In the genomic region with DNA sequence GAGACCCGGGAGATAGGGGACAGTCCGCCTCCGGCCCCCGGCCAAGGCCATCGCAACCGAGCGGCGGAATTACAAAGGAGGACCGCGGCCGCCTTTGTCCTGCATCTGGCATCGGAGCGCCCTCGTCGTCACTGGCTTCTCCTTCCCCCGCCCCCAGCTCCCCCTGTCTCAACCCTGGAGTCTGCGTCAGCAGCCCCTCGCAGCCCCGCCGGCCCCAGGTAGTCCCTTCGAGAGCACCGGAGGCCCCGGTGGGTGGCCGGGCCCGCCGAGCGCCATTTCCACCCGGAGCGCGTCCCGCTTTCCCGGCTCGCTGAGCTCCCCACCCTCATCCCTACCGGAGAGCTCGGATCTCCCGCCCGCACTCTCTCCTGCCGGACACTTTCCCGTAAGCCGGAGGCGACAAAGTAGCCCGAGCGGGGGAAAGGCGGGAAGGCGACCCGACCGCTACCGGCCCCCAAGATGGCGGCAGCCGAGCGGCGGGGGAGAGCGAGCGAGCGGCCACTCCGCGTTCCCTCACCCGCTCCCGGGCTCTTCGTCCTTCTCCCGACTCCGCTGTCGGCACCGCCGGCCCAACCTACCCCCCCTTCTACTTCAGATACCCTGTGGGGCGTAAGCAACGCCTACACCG, we compare ENCODE assay signal across 7 mouse cellular contexts. TPM values are rescaled to one million over a fixed set of nuclear protein-coding genes. Genes with fewer than 3 reads are reported as not detected.
DNase-seq lines count a peak whose midpoint lies in the region; ATAC-seq and TF ChIP-seq lines count a peak whose summit lies in the region.

No protein-coding gene starts in this region.

- peak overlapping the region; percentile 97 for H3K4me3 ChIP-seq in limb, embryonic 10.5 days
- H3K4me3 ChIP-seq in midbrain, embryonic 12.5 days = peak overlapping the region; percentile 81
- peak overlapping the region; percentile 64 for H3K4me3 ChIP-seq in spleen, adult 2 months (ENCODE audit: extremely low read depth, insufficient read depth, insufficient read length)

- H3K36me3 ChIP-seq in limb, embryonic 10.5 days = peaks cover 9% of the 10 kb centered on the region; the same call in 1 of the 2 replicates
- no peaks in the 10 kb centered on the region for H3K36me3 ChIP-seq in midbrain, embryonic 12.5 days
- no peaks in the 10 kb centered on the region for H3K36me3 ChIP-seq in spleen, adult 2 months (ENCODE audit: control insufficient read depth, insufficient read depth, low read length)

- intact Hi-C loops in gastrocnemius, postnatal 14 days (cut with DNase I; ENCODE audit: low total_unique reads) = no loop called here

- H3K9me3 ChIP-seq in limb, embryonic 10.5 days (replicated peaks) = no peaks in the 10 kb centered on the region
- no peaks in the 10 kb centered on the region for H3K9me3 ChIP-seq in midbrain, embryonic 12.5 days

- WGBS in limb, embryonic 10.5 days = under 1% methylated on average over 68 of the region's 68 CpGs
- WGBS in midbrain, embryonic 12.5 days = under 1% methylated on average over 68 of the region's 68 CpGs
- under 1% methylated on average over 67 of the region's 68 CpGs for WGBS in spleen, adult 2 months

- no peaks in the 10 kb centered on the region for H3K27me3 ChIP-seq in limb, embryonic 10.5 days (ENCODE audit: low read depth, poor library complexity, severe bottlenecking)
- H3K27me3 ChIP-seq in midbrain, embryonic 12.5 days = no peaks in the 10 kb centered on the region
- no peaks in the 10 kb centered on the region for H3K27me3 ChIP-seq in spleen, adult 2 months (ENCODE audit: control insufficient read depth, insufficient read depth, low read length)

- TF ChIP-seq CTCF in spleen, adult 2 months (IDR thresholded peaks at IDR 0.05; ENCODE audit: extremely low read depth, insufficient read depth, insufficient read length, insufficient replicate concordance) = no peak

- peak overlapping the region; percentile 100 for H3K27ac ChIP-seq in limb, embryonic 10.5 days
- H3K27ac ChIP-seq in midbrain, embryonic 12.5 days (replicated peaks) = peak overlapping the region; percentile 100
- peak overlapping the region; percentile 92 for H3K27ac ChIP-seq in spleen, adult 2 months (ENCODE audit: insufficient read depth, low read length)

- TF ChIP-seq POLR2A in spleen, adult 2 months (IDR thresholded peaks at IDR 0.05; ENCODE audit: low read depth, low read length) = no peak

- peaks cover 51% of the 10 kb centered on the region for H3K4me1 ChIP-seq in limb, embryonic 10.5 days
- H3K4me1 ChIP-seq in midbrain, embryonic 12.5 days = peaks cover 56% of the 10 kb centered on the region
- peaks cover 11% of the 10 kb centered on the region for H3K4me1 ChIP-seq in spleen, adult 2 months (ENCODE audit: control insufficient read depth, insufficient read depth, insufficient read length)

- H3K9ac ChIP-seq in midbrain, embryonic 12.5 days (replicated peaks) = peak overlapping the region; percentile 98

- H3K4me2 ChIP-seq in midbrain, embryonic 12.5 days (replicated peaks) = peak overlapping the region; percentile 73

- peak; percentile 81 to 94 for DNase-seq in adrenal gland, adult (ENCODE audit: inconsistent age in 2 of 2, low spot score in 1 of 2)
- peak; percentile 73 for DNase-seq in gastrocnemius, postnatal 14 days
- DNase-seq in limb, embryonic 10.5 days (ENCODE audit: low spot score) = peak; percentile 80
- peak; percentile 22 to 53 for DNase-seq in spleen, adult 2 months (ENCODE audit: low read depth in 1 of 2, low spot score in 2 of 2)

- 0 out of 2 replicates have a peak, but pooled peaks have one; percentile 7 for ATAC-seq in common myeloid progenitor, adult 5-6 weeks (replicated peaks; ENCODE audit: low read depth, poor library complexity, severe bottlenecking)
- peak; percentile 21 for ATAC-seq in inflammation-experienced regulatory T-cells, adult 6 months
- ATAC-seq in midbrain, embryonic 12.5 days (ENCODE audit: low FRiP score, low read depth) = peak; percentile 21

RNA-seq across cellular contexts. Expression of gene Hnrnph3, which starts 0.8 kb away (rescaled TPM):
- 49.4 and 69.0 TPM in 2 replicates for total RNA-seq in common myeloid progenitor, adult 5-6 weeks (2017)
- 10 to 100 TPM; 12.6 to 14.4 TPM for total RNA-seq in gastrocnemius, postnatal 14 days (2021)
- 100 to 1,000 TPM in 1 of 3 experiments, 10 to 100 TPM in 2; 61.1 to 117 (median 97.4) TPM for polyA plus RNA-seq in inflammation-experienced regulatory T-cells, adult 6 months (2017; shearing (Covaris generic))
- 162 and 170 TPM in 2 replicates for polyA plus RNA-seq in limb, embryonic 10.5 days (2016; fragmentation: Nextera tagmentation; extraction: Ambion mirVana)
- 265 and 271 TPM in 2 replicates for polyA plus RNA-seq in midbrain, embryonic 12.5 days (2016; fragmentation: Nextera tagmentation; extraction: Ambion mirVana)
- polyA plus RNA-seq in spleen, adult 2 months (2012; rRNA removed) = 9.0 and 11.2 TPM in 2 replicates

RNA-seq across cellular contexts. Expression of gene Pbld2, which starts 0.9 kb away (rescaled TPM):
- total RNA-seq in common myeloid progenitor, adult 5-6 weeks (2017) = 0.09 TPM in 1 of 2 replicates, not detected in the other
- 1 to 10 TPM; 1.8 to 2.0 TPM for total RNA-seq in gastrocnemius, postnatal 14 days (2021)
- polyA plus RNA-seq in inflammation-experienced regulatory T-cells, adult 6 months (2017; shearing (Covaris generic)) = under 1 TPM in 2 of 3 experiments, not detected in 1; 0.51 to 0.98 TPM
- polyA plus RNA-seq in limb, embryonic 10.5 days (2016; fragmentation: Nextera tagmentation; extraction: Ambion mirVana) = 0.94 and 1.1 TPM in 2 replicates
- polyA plus RNA-seq in midbrain, embryonic 12.5 days (2016; fragmentation: Nextera tagmentation; extraction: Ambion mirVana) = 1.0 and 1.2 TPM in 2 replicates
- 0.55 and 0.74 TPM in 2 replicates for polyA plus RNA-seq in spleen, adult 2 months (2012; rRNA removed)

RNA-seq across cellular contexts. Expression of gene Pbld1, which starts 36.7 kb away (rescaled TPM):
- total RNA-seq in common myeloid progenitor, adult 5-6 weeks (2017) = not detected in 2 replicates
- total RNA-seq in gastrocnemius, postnatal 14 days (2021) = under 1 TPM; 0.45 to 0.47 TPM
- polyA plus RNA-seq in inflammation-experienced regulatory T-cells, adult 6 months (2017; shearing (Covaris generic)) = under 1 TPM in 2 of 3 experiments, not detected in 1; 0.15 to 0.21 TPM
- polyA plus RNA-seq in limb, embryonic 10.5 days (2016; fragmentation: Nextera tagmentation; extraction: Ambion mirVana) = 1.9 and 2.4 TPM in 2 replicates
- 1.2 TPM in 2 replicates for polyA plus RNA-seq in midbrain, embryonic 12.5 days (2016; fragmentation: Nextera tagmentation; extraction: Ambion mirVana)
- 0.58 and 1.3 TPM in 2 replicates for polyA plus RNA-seq in spleen, adult 2 months (2012; rRNA removed)

RNA-seq across cellular contexts. Expression of gene Rufy2, which starts 43.2 kb away (rescaled TPM):
- total RNA-seq in common myeloid progenitor, adult 5-6 weeks (2017) = 9.1 and 21.6 TPM in 2 replicates
- total RNA-seq in gastrocnemius, postnatal 14 days (2021) = 1 to 10 TPM; 7.4 to 8.4 TPM
- 10 to 100 TPM; 25.8 to 61.7 (median 43.9) TPM for polyA plus RNA-seq in inflammation-experienced regulatory T-cells, adult 6 months (2017; shearing (Covaris generic))
- polyA plus RNA-seq in limb, embryonic 10.5 days (2016; fragmentation: Nextera tagmentation; extraction: Ambion mirVana) = 20.5 and 23.9 TPM in 2 replicates
- 37.6 and 38.3 TPM in 2 replicates for polyA plus RNA-seq in midbrain, embryonic 12.5 days (2016; fragmentation: Nextera tagmentation; extraction: Ambion mirVana)
- polyA plus RNA-seq in spleen, adult 2 months (2012; rRNA removed) = 2.6 and 3.0 TPM in 2 replicates

Comparison
In these comparisons a context has a peak if more than half of its experiments do, and no peak if none do; other contexts are left out.
1. Peak in every context shown above with its lines: DNase-seq, ATAC-seq, H3K4me3 ChIP-seq and H3K27ac ChIP-seq.
2. DNase-seq: peak in every context shown above with its lines; median percentile 88 in adrenal gland, adult; 80 in limb, embryonic 10.5 days; 73 in gastrocnemius, postnatal 14 days; 38 in spleen, adult 2 months.